Mouse (Mus musculus) hindbrain, embryonic 11.5 days (tissue): ENCODE results near the gene Gm37419. TPM values are rescaled to one million over a fixed set of nuclear protein-coding genes. Genes with fewer than 3 reads are reported as not detected.
A peak's percentile ranks its signal among the peaks of the same experiment; 100 is the strongest.

ENCODE experiments used
- ATAC-seq: fragments of 200-750 bp; cut with Nextera tagmentation; 2 replicates; pipeline ENCODE4 v1.8.0; 2017; ENCODE audit warnings: mild to moderate bottlenecking, moderate TSS enrichment, moderate library complexity; ENCODE audit not compliant: low FRiP score
- DNase-seq: peaks from one replicate; pipeline ENCODE4 v3.0.0-alpha.2; 2015; ENCODE audit warnings: low spot score
- H3K27ac ChIP-seq: fragments of 300-500 bp; sonication (generic); 2 replicates; pipeline ENCODE4 v1.5.1; 2014; ENCODE audit warnings: mild to moderate bottlenecking, low read depth, low read length
- H3K27me3 ChIP-seq: fragments of 300-500 bp; sonication (generic); 2 replicates; pipeline ENCODE4 v1.6.1; 2014; ENCODE audit warnings: mild to moderate bottlenecking, low read length, moderate library complexity, mixed read lengths; ENCODE audit not compliant: control insufficient read depth, insufficient read depth
- H3K36me3 ChIP-seq: fragments of 300-500 bp; sonication (generic); 2 replicates; pipeline ENCODE4 v1.6.1; 2014; ENCODE audit warnings: mild to moderate bottlenecking, low read length, moderate library complexity, mixed read lengths; ENCODE audit not compliant: control insufficient read depth, insufficient read depth
- H3K4me1 ChIP-seq: fragments of 300-500 bp; sonication (generic); replicated peaks from 2 replicates; pipeline ENCODE4 v1.6.1; 2014; ENCODE audit warnings: low read length, mixed read lengths; ENCODE audit not compliant: control insufficient read depth, insufficient read depth
- H3K4me2 ChIP-seq: fragments of 300-500 bp; sonication (generic); replicated peaks from 2 replicates; pipeline ENCODE4 v1.6.1; 2014; ENCODE audit warnings: mild to moderate bottlenecking, low read depth, low read length
- H3K4me3 ChIP-seq: fragments of 300-500 bp; sonication (generic); 2 replicates; pipeline ENCODE4 v1.5.1; 2014; ENCODE audit warnings: low read depth, low read length
- H3K9ac ChIP-seq: fragments of 300-500 bp; sonication (generic); 2 replicates; pipeline ENCODE4 v1.6.1; 2014; ENCODE audit warnings: low read depth, low read length
- H3K9me3 ChIP-seq: fragments of 300-500 bp; sonication (generic); 2 replicates; pipeline ENCODE4 v1.6.1; 2016; ENCODE audit warnings: low read length; ENCODE audit not compliant: control insufficient read depth
- WGBS: fragments of 180-500 bp; shearing (Covaris S2); extraction: QIAGEN DNeasy Blood & Tissue Kit; methylation state at CpG from one replicate; pipeline ENCODE4 v1.1.7; 2014; 5-methylcytosine and 5-hydroxymethylcytosine counted together
- polyA plus RNA-seq: library from polyadenylated mRNA; unstranded; fragments of >200 nt; fragmentation: Nextera tagmentation; extraction: Ambion mirVana; gene quantifications from 2 replicates; pipeline ENCODE4 v1.2.1, GENCODE M21; 2014

Gm37419 gene
- not detected in 2 replicates for polyA plus RNA-seq

GRCm38 (mm10) chr16:23988466-23989208 is at the start of gene Gm37419, which contains the start of gene Bcl6:
Gene Gm37419 (plus strand): TSS chr16:23988482.
Gene Bcl6 (minus strand): TSS chr16:23988852.
- Histone ChIP-seq H3K4me1 (peaks cover 6% of the 10 kb centered on the region), H3K9me3 (no peaks in the 10 kb centered on the region), H3K36me3 (no peaks in the 10 kb centered on the region), H3K9ac (peak within 1 kb of the TSS; percentile 82), H3K27me3 (peaks cover 27% of the 10 kb centered on the region), H3K4me3 (peak within 1 kb of the TSS; percentile 58), H3K4me2 (peak within 1 kb of the TSS; percentile 97), H3K27ac (peak within 1 kb of the TSS; percentile 95)
- ATAC-seq (peak; percentile 87), DNase-seq (peak; percentile 90)
- WGBS, result under 1% methylated on average over 68 of the region's 68 CpGs

- DNase-seq (no peak), ATAC-seq (no peak)
- Histone ChIP-seq H3K4me3 (no peak overlapping the region), H3K36me3 (no peaks in the 10 kb centered on the region), H3K9ac (no peak overlapping the region), H3K27me3 (no peaks in the 10 kb centered on the region), H3K9me3 (no peaks in the 10 kb centered on the region), H3K4me2 (no peak overlapping the region), H3K27ac (no peak overlapping the region), H3K4me1 (no peaks in the 10 kb centered on the region)
- 70% methylated on average over 3 of the region's 3 CpGs for WGBS
Observed at GRCm38 (mm10) chr16:23944801-23945200, 43.5 kb upstream of the Gm37419 start.

DNA sequence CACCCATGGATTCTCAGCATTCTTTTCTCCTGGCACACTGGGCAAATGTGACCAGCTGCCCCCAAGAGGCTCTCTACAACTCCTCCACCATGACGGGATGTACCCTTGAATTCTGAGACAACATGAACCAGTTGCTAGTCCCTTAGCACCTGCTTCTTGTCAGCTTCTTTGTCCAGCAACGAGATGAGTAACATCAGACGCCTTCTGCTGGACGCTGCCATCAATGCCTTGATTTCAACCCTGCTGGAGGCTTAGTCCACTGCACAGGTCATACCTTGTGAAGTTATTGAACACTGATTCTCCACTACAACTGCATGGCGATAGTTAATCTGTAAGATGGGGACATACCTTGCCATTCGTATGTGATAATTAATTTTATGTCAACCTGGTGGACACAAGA is 40.6 kb upstream of the Gm37419 start:
- no peak for DNase-seq
- Histone ChIP-seq H3K4me3 (no peak overlapping the region), H3K4me2 (no peak overlapping the region), H3K4me1 (no peaks in the 10 kb centered on the region), H3K9me3 (no peaks in the 10 kb centered on the region), H3K27ac (no peak overlapping the region), H3K36me3 (no peaks in the 10 kb centered on the region), H3K9ac (no peak overlapping the region), H3K27me3 (no peaks in the 10 kb centered on the region)
- WGBS, result 90% methylated on average over 6 of the region's 6 CpGs
- no peak for ATAC-seq

DNA sequence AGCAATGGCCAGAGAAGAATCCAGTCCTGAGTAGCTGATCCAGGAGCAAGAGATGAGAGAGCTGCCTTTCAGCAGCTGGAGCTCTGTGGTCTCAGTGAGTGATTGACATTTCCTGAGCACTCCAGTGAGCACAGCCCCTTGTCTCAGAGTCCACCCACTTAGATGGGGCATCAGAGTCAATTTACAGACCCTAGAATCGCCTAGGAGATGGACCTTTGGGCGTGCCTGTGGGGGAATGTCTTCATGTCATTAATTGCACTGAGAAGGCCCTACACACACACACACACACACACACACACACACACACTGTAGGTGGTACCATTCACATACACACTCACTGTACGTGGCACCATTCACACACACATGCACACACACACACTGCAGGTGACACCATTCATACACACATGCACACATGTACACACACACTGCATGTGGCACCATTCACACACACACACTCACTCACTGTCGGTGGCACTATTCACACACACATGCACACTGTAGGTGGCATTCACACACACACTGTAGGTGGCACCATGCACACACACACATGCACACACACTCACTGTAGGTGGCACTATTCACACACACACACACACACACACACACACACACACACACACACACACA is 36.1 kb upstream of the Gm37419 start:
- no peaks in the 10 kb centered on the region for H3K4me1 ChIP-seq
- ATAC-seq, result 0 out of 2 replicates have a peak, but pooled peaks have one; percentile 17
- no peak overlapping the region for H3K27ac ChIP-seq
- no peak for DNase-seq
- H3K4me2 ChIP-seq, result no peak overlapping the region
- H3K9me3 ChIP-seq, result no peaks in the 10 kb centered on the region
- H3K9ac ChIP-seq, result no peak overlapping the region
- no peaks in the 10 kb centered on the region for H3K36me3 ChIP-seq
- no peaks in the 10 kb centered on the region for H3K27me3 ChIP-seq
- H3K4me3 ChIP-seq, result no peak overlapping the region
- WGBS, result 75% methylated on average over 4 of the region's 4 CpGs

GRCm38 (mm10) chr16:23953189-23953958 is 34.9 kb upstream of the Gm37419 start:
- Histone ChIP-seq H3K4me2 (no peak overlapping the region), H3K4me3 (no peak overlapping the region), H3K36me3 (no peaks in the 10 kb centered on the region), H3K4me1 (no peaks in the 10 kb centered on the region), H3K9me3 (no peaks in the 10 kb centered on the region), H3K27ac (no peak overlapping the region), H3K27me3 (no peaks in the 10 kb centered on the region), H3K9ac (no peak overlapping the region)
- 55% methylated on average over 11 of the region's 11 CpGs for WGBS
- DNase-seq (peak; percentile 79), ATAC-seq (0 out of 2 replicates have a peak, but pooled peaks have one; percentile 38)

- ATAC-seq (no peak), DNase-seq (no peak)
- no peaks in the 10 kb centered on the region for H3K36me3 ChIP-seq
- H3K27ac ChIP-seq, result no peak overlapping the region
- H3K4me2 ChIP-seq, result no peak overlapping the region
- no peaks in the 10 kb centered on the region for H3K27me3 ChIP-seq
- H3K9me3 ChIP-seq, result no peaks in the 10 kb centered on the region
- H3K4me3 ChIP-seq, result no peak overlapping the region
- 5% methylated on average over 1 of the region's 1 CpGs for WGBS
- H3K9ac ChIP-seq, result no peak overlapping the region
- no peaks in the 10 kb centered on the region for H3K4me1 ChIP-seq
Observed at GRCm38 (mm10) chr16:23953959-23954260, 34.4 kb upstream of the Gm37419 start.

DNA sequence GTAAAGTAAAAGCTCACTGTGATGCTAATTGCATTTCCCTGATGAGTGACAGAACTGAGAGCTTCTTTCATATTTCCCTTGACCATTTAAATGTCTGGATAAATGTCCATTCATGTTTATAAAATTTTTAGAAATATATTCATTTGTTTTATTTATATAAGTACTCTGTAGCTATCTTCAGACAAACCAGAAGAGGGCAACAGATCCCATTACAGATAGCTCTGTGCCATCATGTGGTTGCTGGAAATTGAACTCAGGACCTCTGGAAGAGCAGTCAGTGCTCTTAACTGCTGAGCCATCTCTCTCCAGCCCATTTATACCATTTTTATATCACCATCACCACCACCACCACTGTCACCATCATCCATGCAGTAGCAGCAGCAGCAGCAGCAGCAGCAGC is 29.3 kb upstream of the Gm37419 start:
- Histone ChIP-seq H3K4me1 (no peaks in the 10 kb centered on the region), H3K27me3 (no peaks in the 10 kb centered on the region), H3K4me3 (no peak overlapping the region), H3K4me2 (no peak overlapping the region), H3K9ac (no peak overlapping the region), H3K36me3 (no peaks in the 10 kb centered on the region), H3K27ac (no peak overlapping the region), H3K9me3 (no peaks in the 10 kb centered on the region)
- no peak for ATAC-seq
- no peak for DNase-seq

GRCm38 (mm10) chr16:23962401-23962800 is 25.9 kb upstream of the Gm37419 start:
- Histone ChIP-seq H3K4me3 (no peak overlapping the region), H3K9ac (no peak overlapping the region), H3K4me2 (no peak overlapping the region), H3K4me1 (no peaks in the 10 kb centered on the region), H3K27me3 (no peaks in the 10 kb centered on the region), H3K9me3 (no peaks in the 10 kb centered on the region), H3K27ac (no peak overlapping the region), H3K36me3 (no peaks in the 10 kb centered on the region)
- DNase-seq, result no peak
- WGBS, result 79% methylated on average over 2 of the region's 2 CpGs
- ATAC-seq, result no peak
